In the genomic region with DNA sequence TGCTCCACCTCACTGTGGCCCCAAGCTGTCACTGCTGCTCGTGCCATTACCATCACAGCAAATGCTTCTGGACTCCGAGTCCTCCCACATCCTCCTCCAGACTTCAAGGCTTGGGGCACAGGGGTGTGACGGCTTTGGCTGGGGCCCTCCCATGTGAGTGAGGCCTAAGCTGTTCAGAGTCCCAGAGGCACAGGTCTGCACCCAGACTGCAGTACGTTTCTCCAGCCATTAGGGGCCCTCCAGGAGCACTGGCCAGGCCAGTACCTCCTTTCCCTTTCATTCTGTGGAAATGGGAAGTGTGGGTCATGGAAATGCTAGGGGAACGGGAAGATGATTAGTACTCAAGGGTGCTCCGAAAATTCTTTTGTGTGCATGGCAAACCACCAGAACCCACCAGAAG, we compare ENCODE assay signal across 9 mouse cellular contexts. TPM values are rescaled to one million over a fixed set of nuclear protein-coding genes. Genes with fewer than 3 reads are reported as not detected.
DNase-seq lines count a peak whose midpoint lies in the region; ATAC-seq and TF ChIP-seq lines count a peak whose summit lies in the region.
"Had no signal": no experiment of that assay in that cellular context is flagged by ENCODE, and none has a peak within 500 bp of the region (broad histone marks: within the 10 kb centered on the region; RNA-seq: fewer than 3 reads in every experiment).

No protein-coding gene starts in this region.

- peak; percentile 46; the same call in 1 of the 2 replicates for ATAC-seq in forebrain, embryonic 13.5 days
- ATAC-seq in midbrain, embryonic 14.5 days (ENCODE audit: low FRiP score, low TSS enrichment): peak; percentile 47; the same call in 1 of the 2 replicates

- peak; percentile 36 for DNase-seq in gastrocnemius, adult 2 months
- no peak for DNase-seq in gastrocnemius, postnatal 36 days
- DNase-seq in adipocyte (ENCODE audit: low spot score): peak; percentile 30
- peak; percentile 47 for DNase-seq in kidney, postnatal 14 days
- peak; percentile 54 for DNase-seq in midbrain, embryonic 14.5 days
- DNase-seq in thymus, postnatal 4 days: no peak
- DNase-seq in gastrocnemius, postnatal 25 days: no peak

- H3K4me3 ChIP-seq in gastrocnemius, adult 2 months: no peak overlapping the region
- H3K4me3 ChIP-seq in forebrain, embryonic 13.5 days: no peak overlapping the region
- no peak overlapping the region for H3K4me3 ChIP-seq in midbrain, embryonic 14.5 days (replicated peaks; ENCODE audit: low read depth, low read length)
- H3K4me3 ChIP-seq: myocyte had no signal

- H3K27ac ChIP-seq in gastrocnemius, adult 2 months: no peak overlapping the region
- no peak overlapping the region for H3K27ac ChIP-seq in forebrain, embryonic 13.5 days
- no peak overlapping the region for H3K27ac ChIP-seq in midbrain, embryonic 14.5 days (replicated peaks; ENCODE audit: low read depth, low read length)

- H3K27me3 ChIP-seq in forebrain, embryonic 13.5 days: no peaks in the 10 kb centered on the region; the same call in 1 of the 2 replicates
- no peaks in the 10 kb centered on the region for H3K27me3 ChIP-seq in midbrain, embryonic 14.5 days (ENCODE audit: control insufficient read depth, insufficient read depth, low read length)

- H3K9me3 ChIP-seq in forebrain, embryonic 13.5 days (replicated peaks): no peaks in the 10 kb centered on the region
- H3K9me3 ChIP-seq in midbrain, embryonic 14.5 days (ENCODE audit: control insufficient read depth, low read length): no peaks in the 10 kb centered on the region

- peak; percentile 39 for TF ChIP-seq CTCF in gastrocnemius, adult 2 months (IDR thresholded peaks at IDR 0.05)

- H3K36me3 ChIP-seq in forebrain, embryonic 13.5 days (ENCODE audit: poor library complexity, severe bottlenecking): peaks cover 33% of the 10 kb centered on the region
- peaks cover 32% of the 10 kb centered on the region for H3K36me3 ChIP-seq in midbrain, embryonic 14.5 days (ENCODE audit: control insufficient read depth, insufficient read depth, low read length)

- H3K4me2 ChIP-seq in forebrain, embryonic 13.5 days: no peak overlapping the region
- no peak overlapping the region for H3K4me2 ChIP-seq in midbrain, embryonic 14.5 days (ENCODE audit: low read length)

- WGBS in forebrain, embryonic 13.5 days: 20% methylated on average over 6 of the region's 6 CpGs
- WGBS in midbrain, embryonic 14.5 days: 33% methylated on average over 6 of the region's 6 CpGs

- H3K4me1 ChIP-seq in forebrain, embryonic 13.5 days: peaks cover 19% of the 10 kb centered on the region
- H3K4me1 ChIP-seq in midbrain, embryonic 14.5 days (ENCODE audit: control insufficient read depth, insufficient read depth, low read length): no peaks in the 10 kb centered on the region

- no peak overlapping the region for H3K9ac ChIP-seq in forebrain, embryonic 13.5 days
- H3K9ac ChIP-seq in midbrain, embryonic 14.5 days (replicated peaks; ENCODE audit: low read length): no peak overlapping the region

- intact Hi-C loops in gastrocnemius, adult 2 months (cut with DNase I): no loop called here
- intact Hi-C loops in gastrocnemius, postnatal 36 days (cut with DNase I): no loop called here

RNA-seq across cellular contexts. Expression of a gene that starts 7.1 kb away (rescaled TPM):
- total RNA-seq in gastrocnemius, adult 2 months (2021): 10 to 100 TPM; 12.9 to 16.7 TPM
- 10 to 100 TPM; 11.4 to 12.8 TPM for total RNA-seq in gastrocnemius, postnatal 36 days (2021)
- polyA plus RNA-seq in forebrain, embryonic 13.5 days (2015; fragmentation: Nextera tagmentation; extraction: Ambion mirVana): 316 and 321 TPM in 2 replicates
- polyA plus RNA-seq in midbrain, embryonic 14.5 days (2014; fragmentation: Nextera tagmentation; extraction: Ambion mirVana): 327 and 333 TPM in 2 replicates
- 10 to 100 TPM; 12.9 to 14.8 TPM for total RNA-seq in gastrocnemius, postnatal 25 days (2021)

Comparison
In these comparisons a context has a peak if more than half of its experiments do, and no peak if none do; other contexts are left out.
1. DNase-seq: peak in gastrocnemius, adult 2 months (single experiment), adipocyte (single experiment), kidney, postnatal 14 days (single experiment) and midbrain, embryonic 14.5 days (single experiment); none in gastrocnemius, postnatal 36 days (0 of 2), thymus, postnatal 4 days (single experiment) and gastrocnemius, postnatal 25 days (single experiment).